Mouse (Mus musculus) MEL (cell line): ENCODE measurements around the gene Tvp23a.

ENCODE experiments used
- CTCF ChIP-seq, 3 experiments: IDR thresholded peaks in 2 of 3; conservative IDR thresholded peaks in 1 of 3; 2 replicates each; pipeline ENCODE4 v1.5.1; 2011 to 2012; ENCODE audit warnings: low read length in 3 of 3, low read depth in 2 of 3, mild to moderate bottlenecking in 2 of 3, improper control_type of control experiment in 1 of 3, inconsistent platforms in 1 of 3, mixed read lengths in 1 of 3, moderate library complexity in 1 of 3; ENCODE audit not compliant: control insufficient read depth in 1 of 3, insufficient read depth in 1 of 3, poor library complexity in 1 of 3, severe bottlenecking in 1 of 3
- EP300 ChIP-seq, 2 experiments: IDR thresholded peaks; 2 replicates each; pipeline ENCODE4 v1.6.1; 2011; ENCODE audit warnings: improper control_type of control experiment in 2 of 2, low read length in 2 of 2, low read depth in 1 of 2, mild to moderate bottlenecking in 1 of 2
- GABPA ChIP-seq: IDR thresholded peaks from 2 replicates; pipeline ENCODE4 v1.6.1; 2012; ENCODE audit warnings: low read depth, mild to moderate bottlenecking, inconsistent platforms, low read length, improper control_type of control experiment, moderate library complexity
- POLR2A ChIP-seq, 2 experiments: IDR thresholded peaks; 2 replicates each; pipeline ENCODE4 v1.6.1; 2011 to 2012; ENCODE audit warnings: low read length in 2 of 2, mild to moderate bottlenecking in 2 of 2, control low read depth in 1 of 2, improper control_type of control experiment in 1 of 2, low read depth in 1 of 2, moderate library complexity in 1 of 2; ENCODE audit not compliant: control insufficient read depth in 1 of 2, insufficient read depth in 1 of 2, poor library complexity in 1 of 2
- SMC3 ChIP-seq: IDR thresholded peaks from 2 replicates; pipeline ENCODE4 v1.6.1; 2011; ENCODE audit warnings: low read depth, low read length, improper control_type of control experiment
- TCF12 ChIP-seq: IDR thresholded peaks from 2 replicates; pipeline ENCODE4 v1.6.1; 2014; ENCODE audit warnings: low read depth, mild to moderate bottlenecking, inconsistent platforms, low read length, improper control_type of control experiment, moderate library complexity
- USF1 ChIP-seq: IDR thresholded peaks from 2 replicates; pipeline ENCODE4 v1.6.1; 2014; ENCODE audit warnings: low read depth, mild to moderate bottlenecking, inconsistent platforms, low read length, improper control_type of control experiment, moderate library complexity
- ZMIZ1 ChIP-seq: IDR thresholded peaks from 2 replicates; pipeline ENCODE4 v1.6.1; 2012; ENCODE audit warnings: low read depth, mild to moderate bottlenecking, inconsistent platforms, low read length, improper control_type of control experiment, moderate library complexity
- ZNF384 ChIP-seq: IDR thresholded peaks from 2 replicates; pipeline ENCODE4 v1.6.1; 2012; ENCODE audit warnings: low read depth, mild to moderate bottlenecking, inconsistent platforms, low read length, improper control_type of control experiment

- no peak for TF ChIP-seq SMC3
- no peak for TF ChIP-seq EP300 (IDR thresholded peaks at IDR 0.05; ENCODE audit: low read depth in 1 of 2, low read length in 2 of 2)
- no peak for TF ChIP-seq TCF12
- TF ChIP-seq ZNF384: no peak
- TF ChIP-seq CTCF (IDR thresholded peaks at IDR 0.05 in 2 of 3, conservative IDR thresholded peaks at IDR 0.05 in 1 of 3; ENCODE audit: control insufficient read depth in 1 of 3, insufficient read depth in 1 of 3, low read depth in 2 of 3, low read length in 3 of 3, poor library complexity in 1 of 3, severe bottlenecking in 1 of 3): no peak
- TF ChIP-seq POLR2A (IDR thresholded peaks at IDR 0.05; ENCODE audit: control insufficient read depth in 1 of 2, insufficient read depth in 1 of 2, low read depth in 1 of 2, low read length in 2 of 2, poor library complexity in 1 of 2): no peak
- TF ChIP-seq ZMIZ1: no peak
- no peak for TF ChIP-seq GABPA
- no peak for TF ChIP-seq USF1
Measured at GRCm38 (mm10) chr16:10451906-10452305, 4.7 kb upstream of the Tvp23a start.
